Mouse (Mus musculus) monocyte, adult 2 months (primary cell): ENCODE measurements around the gene Cd8b1.

Source experiments
- DNase-seq, 2 experiments: peaks; one replicate each; pipeline ENCODE4 v3.0.0; 2022; ENCODE audit warnings: low spot score in 2 of 2, low read depth in 1 of 2

Gene Cd8b1

DNA sequence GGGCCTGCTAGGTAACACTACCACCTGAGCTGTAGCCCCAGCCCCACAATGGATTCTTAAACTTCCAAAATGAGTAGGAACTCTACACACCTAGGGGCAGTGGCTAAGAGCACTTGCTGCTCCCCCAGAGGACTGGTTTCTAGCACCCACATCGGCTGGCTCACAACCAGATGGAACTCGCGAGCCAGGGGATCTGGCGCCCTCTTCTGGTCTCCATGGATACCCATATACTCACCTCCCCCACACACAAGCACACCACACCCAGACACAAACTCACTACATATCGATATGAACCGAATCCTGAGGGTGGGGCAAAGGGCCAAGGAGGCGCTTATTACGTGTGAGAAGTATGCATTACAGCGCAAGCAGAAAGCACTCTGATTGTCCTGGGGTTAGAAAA is 25.4 kb downstream of the Cd8b1 start:
- DNase-seq = no peak

- DNase-seq = no peak
Measured at GRCm38 (mm10) chr6:71351201-71351600, 28.6 kb downstream of the Cd8b1 start.

- no peak for DNase-seq
Measured at GRCm38 (mm10) chr6:71352201-71352600, 29.6 kb downstream of the Cd8b1 start.

GRCm38 (mm10) chr6:71352866-71353427 is 30.4 kb downstream of the Cd8b1 start:
- no peak for DNase-seq

DNA sequence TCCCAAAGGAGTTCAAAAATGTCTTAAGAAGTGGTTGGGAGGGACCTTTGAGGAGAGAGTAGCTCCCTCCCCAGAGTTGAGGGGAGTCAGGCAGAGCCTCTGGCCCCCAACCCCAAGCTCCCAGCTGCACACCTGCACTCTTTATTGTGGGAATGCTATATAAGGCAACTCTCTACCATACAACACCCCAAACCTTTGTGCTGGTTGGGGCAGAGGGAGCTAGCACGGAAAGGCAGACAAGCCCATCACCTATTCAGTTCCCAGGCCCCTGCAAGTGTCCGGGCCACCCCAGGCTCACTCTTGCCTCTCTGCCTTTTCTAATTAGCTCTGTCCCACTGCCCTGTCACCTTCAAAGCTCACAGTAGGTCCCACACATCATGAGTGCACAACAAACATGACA is 31.1 kb downstream of the Cd8b1 start:
- DNase-seq = no peak

DNA sequence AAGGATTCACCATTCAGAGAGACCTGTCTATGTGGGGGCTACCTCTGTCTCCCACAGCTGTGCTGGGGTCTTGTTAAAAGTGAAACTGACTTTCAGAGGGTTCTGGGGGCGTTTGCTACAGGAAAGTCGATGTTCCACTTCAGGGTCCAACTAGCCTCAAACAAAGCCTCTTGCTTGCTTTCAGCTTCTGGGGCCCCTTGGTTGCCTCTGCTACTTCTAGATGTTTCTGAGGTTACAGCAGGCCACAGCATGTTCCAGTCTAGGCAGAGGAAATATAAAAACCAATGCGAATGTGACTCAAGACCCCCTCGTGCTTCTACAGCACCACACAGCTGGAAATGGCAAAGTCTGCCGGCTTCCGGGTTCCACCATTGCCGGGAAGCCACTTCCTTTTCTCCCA is 34.9 kb downstream of the Cd8b1 start:
- DNase-seq = no peak

GRCm38 (mm10) chr6:71360221-71360620 is 37.6 kb downstream of the Cd8b1 start:
- no peak for DNase-seq

- DNase-seq = no peak
Measured at GRCm38 (mm10) chr6:71360751-71361150, 38.2 kb downstream of the Cd8b1 start.

DNA sequence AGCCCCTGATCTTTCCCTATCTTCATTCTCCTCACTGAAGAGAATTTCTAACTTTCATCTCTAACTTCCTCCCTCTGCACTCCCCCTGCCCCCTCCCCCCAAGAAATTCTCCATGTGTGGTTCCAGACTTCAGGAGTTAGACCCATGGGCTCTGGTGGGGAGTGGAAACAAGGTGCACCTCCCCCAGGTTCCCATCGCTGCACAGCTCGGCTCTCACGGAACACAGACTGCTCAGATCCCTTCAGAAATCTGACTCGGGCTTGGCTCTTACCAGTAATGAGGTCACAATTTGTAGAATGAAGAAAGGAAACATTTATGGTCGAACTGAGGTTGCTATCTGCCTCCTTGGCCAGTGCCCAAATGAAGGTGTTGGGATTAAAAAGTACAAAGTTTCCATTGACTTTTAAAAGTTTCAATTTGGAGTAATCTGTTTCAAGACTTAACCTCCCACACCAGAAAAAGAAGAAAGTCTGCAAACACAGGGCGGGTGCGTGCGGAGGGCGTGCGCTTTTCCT is 38.6 kb downstream of the Cd8b1 start:
- no peak for DNase-seq

GRCm38 (mm10) chr6:71363995-71364394 is 41.4 kb downstream of the Cd8b1 start:
- DNase-seq = no peak

DNA sequence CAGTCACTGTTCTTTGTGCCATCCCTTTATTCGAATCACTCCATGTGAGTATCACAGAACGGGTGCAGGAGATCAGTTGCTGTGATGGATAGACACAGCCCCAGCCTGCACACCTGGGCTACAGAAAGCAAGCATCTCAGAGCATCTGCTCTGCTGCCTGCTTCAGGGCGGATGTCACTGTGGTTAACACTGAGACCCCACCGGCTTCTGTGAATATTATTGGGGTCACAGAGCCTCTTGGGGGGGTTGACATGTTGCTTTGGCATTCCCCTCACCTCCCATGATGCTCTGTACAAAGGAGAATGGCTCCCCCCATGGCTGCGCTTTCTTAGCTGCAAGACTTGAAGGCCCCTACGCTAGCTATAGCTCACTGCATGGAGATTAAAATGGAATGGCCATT is 46.8 kb downstream of the Cd8b1 start:
- DNase-seq = no peak

DNA sequence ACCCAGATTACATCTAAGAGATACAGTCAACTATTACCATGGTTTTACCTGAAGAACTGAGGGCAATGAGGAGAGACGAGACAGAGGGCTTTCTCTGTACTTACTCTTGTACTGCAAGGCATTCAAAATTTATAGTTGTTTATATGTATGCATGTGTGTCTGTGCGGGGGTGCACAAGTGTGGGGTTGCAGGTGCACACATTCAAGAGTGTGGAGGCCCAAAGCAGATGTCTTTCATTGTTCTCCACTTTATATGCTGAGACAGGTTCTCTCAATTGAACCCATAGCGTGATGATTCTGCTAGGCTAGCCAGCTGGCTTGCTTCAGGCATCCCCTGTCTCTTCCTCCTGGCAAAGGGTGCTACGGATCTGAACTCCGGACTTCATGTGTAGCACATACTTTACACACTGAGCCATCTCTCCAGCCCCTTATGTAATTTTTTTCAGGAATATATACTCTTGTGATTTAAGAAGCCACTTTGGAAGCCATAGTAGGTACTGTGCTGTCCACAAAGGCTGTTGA is 48.6 kb downstream of the Cd8b1 start:
- no peak for DNase-seq

GRCm38 (mm10) chr6:71372041-71372720 is 49.6 kb downstream of the Cd8b1 start:
- no peak for DNase-seq

- DNase-seq = no peak
Measured at GRCm38 (mm10) chr6:71373249-71373775, 50.7 kb downstream of the Cd8b1 start, which contains the start of gene Cd8a. TSS of gene Cd8a (plus strand) at chr6:71373427.

- no peak for DNase-seq
Measured at GRCm38 (mm10) chr6:71374311-71374829, 51.8 kb downstream of the Cd8b1 start.

- DNase-seq = no peak
Measured at GRCm38 (mm10) chr6:71374921-71375320, 52.3 kb downstream of the Cd8b1 start.

GRCm38 (mm10) chr6:71376711-71377110 is 54.1 kb downstream of the Cd8b1 start:
- no peak for DNase-seq

GRCm38 (mm10) chr6:71381654-71382053 is 59.1 kb downstream of the Cd8b1 start:
- no peak for DNase-seq
